ENCODE assay signal across 17 mouse cellular contexts in the genomic region with DNA sequence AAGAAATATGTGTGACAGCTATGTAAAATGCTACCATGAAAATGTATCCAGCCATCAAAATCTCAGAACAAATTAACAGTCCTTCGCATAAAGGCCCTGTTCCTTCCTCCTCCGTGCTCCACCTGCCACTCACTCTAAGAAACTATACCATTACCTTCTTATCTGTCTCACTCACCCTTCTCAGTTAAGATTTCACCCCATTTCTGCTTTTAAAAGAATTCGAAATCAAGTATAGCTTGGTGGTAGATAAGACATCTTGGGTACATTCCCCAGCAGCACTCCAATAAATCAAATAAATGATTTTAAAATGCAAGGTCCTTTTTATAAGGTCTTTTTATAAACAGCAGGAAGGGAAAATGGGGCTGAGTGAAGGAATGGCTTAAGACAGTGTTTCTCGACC. TPM values are rescaled to one million over a fixed set of nuclear protein-coding genes. Genes with fewer than 3 reads are reported as not detected.
DNase-seq lines count a peak whose midpoint lies in the region; TF ChIP-seq lines count a peak whose summit lies in the region.
"Had no signal": no experiment of that assay in that cellular context is flagged by ENCODE, and none has a peak within 500 bp of the region (broad histone marks: within the 10 kb centered on the region; RNA-seq: fewer than 3 reads in every experiment).

No protein-coding gene starts in this region.

- H3K36me3 ChIP-seq in MEL (ENCODE audit: control insufficient read depth in 1 of 2, insufficient read depth in 2 of 2, low read length in 2 of 2), result peaks cover 3 to 5% of the 10 kb centered on the region in 2 experiments; a peak in 3 of 4 replicates

- no peak overlapping the region for H3K9ac ChIP-seq in MEL (ENCODE audit: control insufficient read depth, low read depth, low read length, poor library complexity, severe bottlenecking)

- no peak for TF ChIP-seq RAD21 in MEL (IDR thresholded peaks at IDR 0.05; ENCODE audit: low read depth, low read length)

- no peaks in the 10 kb centered on the region for H3K4me1 ChIP-seq in MEL (ENCODE audit: control insufficient read depth in 1 of 2, insufficient read depth in 2 of 2, low read length in 2 of 2)

- H3K27ac ChIP-seq in MEL (ENCODE audit: control insufficient read depth, low read depth, low read length), result no peak overlapping the region

- no peak overlapping the region for H3K4me3 ChIP-seq in MEL (ENCODE audit: control insufficient read depth in 1 of 2, insufficient read depth in 1 of 2, low read depth in 2 of 2, low read length in 2 of 2)

- no peaks in the 10 kb centered on the region for H3K9me3 ChIP-seq in MEL (replicated peaks; ENCODE audit: insufficient read depth, low read length)
- H3K9me3 ChIP-seq: G1E had no signal

- TF ChIP-seq EP300 in MEL (IDR thresholded peaks at IDR 0.05; ENCODE audit: low read depth in 1 of 2, low read length in 2 of 2), result peak; percentile 37 to 50; a peak in 3 of 4 replicates

- no peak for TF ChIP-seq POLR2A in MEL (IDR thresholded peaks at IDR 0.05; ENCODE audit: control insufficient read depth in 1 of 2, insufficient read depth in 1 of 2, low read depth in 1 of 2, low read length in 2 of 2, poor library complexity in 1 of 2)

- TF ChIP-seq CTCF in MEL (IDR thresholded peaks at IDR 0.05 in 2 of 3, conservative IDR thresholded peaks at IDR 0.05 in 1 of 3; ENCODE audit: control insufficient read depth in 1 of 3, insufficient read depth in 1 of 3, low read depth in 2 of 3, low read length in 3 of 3, poor library complexity in 1 of 3, severe bottlenecking in 1 of 3), result no peak

- H3K27me3 ChIP-seq in MEL (ENCODE audit: control insufficient read depth in 1 of 2, insufficient read depth in 2 of 2, low read length in 2 of 2), result no peaks in the 10 kb centered on the region
- H3K27me3 ChIP-seq: CH12.LX, Patski had no signal

- peak; percentile 45 for DNase-seq in MEL (ENCODE audit: low read depth, low spot score)
- DNase-seq in frontal cortex, adult 2 months (ENCODE audit: extremely low spot score in 1 of 2, low spot score in 1 of 2), result no peak
- DNase-seq: adrenal gland, adult 2 months; adrenal gland, adult 8-10 months; adrenal gland, postnatal 10 days; adrenal gland, postnatal 14 days; adrenal gland, postnatal 25 days; adrenal gland, postnatal 36 days; B cell, adult 2 months; cerebellum, adult 11 months; cerebellum, adult 11-12 months; cerebellum, adult 18-20 months; cerebellum, adult 2 months; cerebellum, adult 8-10 months had no signal

- peaks cover 2% of the 10 kb centered on the region; the same call in 1 of the 2 replicates for H3K79me2 ChIP-seq in MEL (ENCODE audit: control insufficient read depth, insufficient read depth, low read length, poor library complexity)

TF ChIP-seq in MEL, 35 proteins besides CTCF, POLR2A, EP300 and RAD21:
- TF ChIP-seq GABPA (IDR thresholded peaks at IDR 0.05; ENCODE audit: low read depth, low read length), result no peak
- peak; percentile 67 for TF ChIP-seq GATA1 (IDR thresholded peaks at IDR 0.05; ENCODE audit: low read depth, low read length)
- TF ChIP-seq BHLHE40 (IDR thresholded peaks at IDR 0.05; ENCODE audit: borderline replicate concordance, low read depth, low read length), result peak; percentile 44; the same call in 1 of the 2 replicates
- peak; percentile 99 for TF ChIP-seq RCOR1 (IDR thresholded peaks at IDR 0.05; ENCODE audit: low read depth, low read length)
- peak; percentile 69 for TF ChIP-seq TCF12 (IDR thresholded peaks at IDR 0.05; ENCODE audit: low read depth, low read length)
- no peak for TF ChIP-seq MAX (IDR thresholded peaks at IDR 0.05; ENCODE audit: low read length)
- peak; percentile 36; the same call in 1 of the 2 replicates for TF ChIP-seq MXI1 (IDR thresholded peaks at IDR 0.05; ENCODE audit: low read depth, low read length)

RNA-seq across cellular contexts. Expression of a gene that starts 53.4 kb away (rescaled TPM):
- 58.4 and 61.5 TPM in 2 replicates for total RNA-seq in MEL (2012; rRNA removed)
- 1,000 to 10,000 TPM in 1 of 2 experiments, 100 to 1,000 TPM in 1; 128 to 1,938 TPM for polyA plus RNA-seq in MEL (2012; ENCODE audit: insufficient read depth in 1 of 2, insufficient read length in 2 of 2, low read depth in 1 of 2, low replicate concordance in 2 of 2, missing spikeins in 1 of 2)
- 275 and 300 TPM in 2 replicates for polyA plus RNA-seq in frontal cortex, adult 2 months (2012; rRNA removed)
